Mouse (Mus musculus): ENCODE data around the gene AI481877. TPM values are rescaled to one million over a fixed set of nuclear protein-coding genes. Genes with fewer than 3 reads are reported as not detected.

Gene AI481877
- total RNA-seq, 2 experiments from 2014 or later: not detected

GRCm38 (mm10) chr4:59035786-59036350 lies 102.9 kb downstream of the AI481877 start:
- intact Hi-C loops (cut with DNase I): no loop called here
- DNase-seq: no peak

- peak; percentile 74 for DNase-seq
- intact Hi-C loops (cut with DNase I): no loop called here
These were observed 103.6 kb downstream of the AI481877 start, which contains the start of gene Gng10 for GRCm38 (mm10) chr4:59034918-59035785. Gng10 (plus strand) TSS chr4:59035088.

- peak; percentile 32 for DNase-seq
- intact Hi-C loops (cut with DNase I): no loop called here
These were observed 104.4 kb downstream of the AI481877 start for GRCm38 (mm10) chr4:59034325-59034917.

- no peak for DNase-seq
- intact Hi-C loops (cut with DNase I): no loop called here
These were observed 121.9 kb downstream of the AI481877 start for GRCm38 (mm10) chr4:59016922-59017321.

- DNase-seq: no peak
- intact Hi-C loops (cut with DNase I): no loop called here
These were observed 123.6 kb downstream of the AI481877 start for GRCm38 (mm10) chr4:59015181-59015580.

GRCm38 (mm10) chr4:59011446-59011845 lies 127.3 kb downstream of the AI481877 start:
- DNase-seq: no peak
- intact Hi-C loops (cut with DNase I): no loop called here

- intact Hi-C loops (cut with DNase I): no loop called here
- DNase-seq: no peak
These were observed 129.1 kb downstream of the AI481877 start for GRCm38 (mm10) chr4:59009696-59010095.

- no peak for DNase-seq
- intact Hi-C loops (cut with DNase I): no loop called here
These were observed 129.6 kb downstream of the AI481877 start for GRCm38 (mm10) chr4:59009186-59009585.

- DNase-seq: no peak
- intact Hi-C loops (cut with DNase I): no loop called here
These were observed 130.8 kb downstream of the AI481877 start for GRCm38 (mm10) chr4:59007974-59008373.

- no peak for DNase-seq
- intact Hi-C loops (cut with DNase I): no loop called here
These were observed 131.8 kb downstream of the AI481877 start for GRCm38 (mm10) chr4:59007016-59007415.

GRCm38 (mm10) chr4:59006211-59006610 lies 132.6 kb downstream of the AI481877 start:
- intact Hi-C loops (cut with DNase I): no loop called here
- DNase-seq: no peak

- intact Hi-C loops (cut with DNase I): no loop called here
- no peak for DNase-seq
These were observed 135.0 kb downstream of the AI481877 start for GRCm38 (mm10) chr4:59003806-59004200.

GRCm38 (mm10) chr4:59002948-59003805 lies 135.6 kb downstream of the AI481877 start, which contains the start of gene Gm20503:
Gm20503 (plus strand) TSS chr4:59003210.
- intact Hi-C loops (cut with DNase I): no loop called here
- DNase-seq: peak; percentile 91

- intact Hi-C loops (cut with DNase I): no loop called here
- DNase-seq: peak; percentile 10
These were observed 138.2 kb downstream of the AI481877 start for GRCm38 (mm10) chr4:59000614-59001013.

- DNase-seq: peak; percentile 66
- intact Hi-C loops (cut with DNase I): loop anchor here (5.0 kb wide), 1 partner anchor 732 kb away; no protein-coding TSS in a partner anchor
These were observed 139.1 kb downstream of the AI481877 start for GRCm38 (mm10) chr4:58999686-59000085.

GRCm38 (mm10) chr4:58998688-58999087 lies 140.1 kb downstream of the AI481877 start:
- no peak for DNase-seq
- intact Hi-C loops (cut with DNase I): loop anchor here (5.0 kb wide), 1 partner anchor 731 kb away; no protein-coding TSS in a partner anchor

- no peak for DNase-seq
- intact Hi-C loops (cut with DNase I): loop anchor here (5.0 kb wide), 1 partner anchor 730 kb away; no protein-coding TSS in a partner anchor
These were observed 141.7 kb downstream of the AI481877 start for GRCm38 (mm10) chr4:58997081-58997480.

GRCm38 (mm10) chr4:58995251-58995693 lies 143.5 kb downstream of the AI481877 start:
- intact Hi-C loops (cut with DNase I): loop anchor here (5.0 kb wide), 1 partner anchor 728 kb away; no protein-coding TSS in a partner anchor

GRCm38 (mm10) chr4:58994762-58995161 lies 144.0 kb downstream of the AI481877 start, which contains the start of gene Dnajc25:
Dnajc25 (plus strand) TSS chr4:58995062.
- DNase-seq: no peak
- intact Hi-C loops (cut with DNase I): loop anchor here (5.0 kb wide), 1 partner anchor 727 kb away; no protein-coding TSS in a partner anchor

More at GRCm38 (mm10) chr4:58995251-58995693, 143.5 kb downstream of the AI481877 start:
- DNase-seq: no peak
